Mouse (Mus musculus) megakaryocyte, adult 5-6 weeks (primary cell): Measurements from ENCODE around the gene Gm33543. TPM values are rescaled to one million over a fixed set of nuclear protein-coding genes. Genes with fewer than 3 reads are reported as not detected.

ENCODE experiments used
- ATAC-seq: 2 replicates; pipeline ENCODE4 v1.8.0; 2016; ENCODE audit warnings: mild to moderate bottlenecking, inconsistent platforms; ENCODE audit not compliant: poor library complexity, severe bottlenecking
- total RNA-seq, 2 experiments: library from RNA; stranded (forward) in 1 of 2; stranded (reverse) in 1 of 2; fragments of 153-499, 151-499 nt in 1 of 2; fragments of 221-1000, 200-1000 nt in 1 of 2; gene quantifications; 2 replicates each; pipeline versions ENCODE4 v1.2.3 to v1.2.4; 2015 to 2017

The Gm33543 gene
- total RNA-seq, 2 experiments from 2014 or later, result not detected

DNA sequence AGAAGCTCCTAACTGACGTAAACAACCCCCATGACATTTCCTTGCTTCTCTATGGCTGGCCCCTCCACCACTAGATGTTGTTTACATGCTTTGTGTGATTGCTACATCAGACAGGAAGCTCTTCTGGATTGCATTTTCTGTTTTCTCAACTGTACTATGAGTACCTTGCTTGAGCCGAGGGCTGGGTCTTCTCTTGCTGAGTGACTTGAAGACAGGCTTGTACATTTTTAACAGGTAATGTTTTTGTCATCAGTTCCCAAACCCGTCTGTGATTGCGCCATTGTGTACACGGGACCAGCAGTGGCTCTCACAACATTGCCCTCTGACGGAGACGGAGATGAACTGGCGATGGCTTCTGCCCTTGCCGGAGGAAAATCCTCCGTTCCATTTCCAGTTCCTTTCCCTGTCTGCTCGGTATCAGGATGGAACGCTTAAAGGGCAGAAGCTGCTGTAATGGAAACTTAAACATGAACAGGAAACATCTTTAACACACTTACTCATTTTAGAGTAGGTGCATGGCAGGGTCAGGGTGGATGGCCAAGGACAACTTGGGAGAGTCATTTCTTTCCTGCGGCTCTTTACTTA lies 62.8 kb downstream of the Gm33543 start:
- peak; percentile 82 for ATAC-seq

DNA sequence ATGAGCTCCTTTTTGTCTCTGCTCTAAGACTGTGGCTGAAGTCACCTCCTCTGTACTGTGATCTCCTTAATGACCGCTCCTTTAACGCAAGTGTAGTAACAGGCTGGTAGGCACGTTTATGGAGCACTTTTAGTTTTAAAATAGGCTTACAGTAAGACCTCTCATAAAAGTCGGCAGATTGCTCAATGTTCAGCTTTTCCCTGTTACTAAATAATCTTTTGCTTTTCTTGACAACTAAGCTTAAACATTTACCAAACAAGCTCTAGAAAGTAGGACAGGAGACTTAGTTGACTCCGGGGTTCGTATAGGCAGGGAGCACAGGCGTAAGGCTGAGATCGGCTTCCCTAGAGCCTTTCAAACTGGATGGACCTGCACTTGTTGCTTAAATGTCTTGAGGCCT lies 64.1 kb downstream of the Gm33543 start:
- ATAC-seq, result peak; percentile 42

DNA sequence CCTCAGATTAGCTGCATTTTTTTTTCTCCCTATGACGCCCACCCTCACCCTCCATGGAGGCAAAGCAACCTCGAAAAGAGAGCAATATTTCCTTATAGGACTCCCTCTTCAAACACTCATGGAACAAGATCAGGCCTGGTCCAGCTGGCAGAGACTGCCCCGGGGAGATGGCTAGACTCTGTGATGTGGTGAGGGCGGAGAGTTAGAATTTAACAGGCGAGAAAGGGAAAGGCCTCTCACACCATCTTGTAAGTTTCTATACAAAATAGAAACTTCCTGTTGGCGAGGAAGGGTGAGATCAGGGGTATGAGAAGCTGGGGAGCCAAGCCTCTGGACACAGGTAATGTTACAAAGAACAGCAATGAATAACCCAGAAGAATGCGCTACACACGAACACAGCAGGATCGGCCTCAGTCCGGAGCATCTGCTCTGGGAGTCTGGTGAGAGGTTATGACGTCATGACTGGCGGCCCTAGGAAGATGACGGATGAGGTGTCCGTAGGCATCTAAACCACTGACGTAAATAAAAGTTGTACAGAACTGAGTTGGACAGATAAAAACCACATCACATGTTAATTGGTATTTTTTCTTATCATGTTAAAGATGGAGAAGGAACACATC lies 64.9 kb downstream of the Gm33543 start:
- no peak for ATAC-seq

DNA sequence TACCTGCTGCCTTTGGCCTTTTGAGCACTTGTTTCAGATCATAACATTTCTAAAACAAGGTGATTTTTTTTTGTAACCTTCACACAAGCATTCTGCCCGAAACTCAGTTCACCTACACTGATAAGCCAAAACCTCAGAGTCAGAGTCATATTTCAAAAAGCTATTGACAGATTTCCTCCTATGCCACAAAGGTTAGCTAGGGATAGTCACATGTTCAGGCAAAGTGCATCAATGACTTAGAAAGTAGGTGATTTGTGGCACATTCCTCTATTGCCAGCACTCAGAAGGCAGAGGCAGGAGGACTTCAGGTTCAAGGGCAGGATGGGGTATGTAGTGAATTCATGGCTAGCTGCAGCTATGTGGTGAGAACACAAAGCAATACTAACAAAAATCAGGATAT lies 65.7 kb downstream of the Gm33543 start:
- no peak for ATAC-seq

DNA sequence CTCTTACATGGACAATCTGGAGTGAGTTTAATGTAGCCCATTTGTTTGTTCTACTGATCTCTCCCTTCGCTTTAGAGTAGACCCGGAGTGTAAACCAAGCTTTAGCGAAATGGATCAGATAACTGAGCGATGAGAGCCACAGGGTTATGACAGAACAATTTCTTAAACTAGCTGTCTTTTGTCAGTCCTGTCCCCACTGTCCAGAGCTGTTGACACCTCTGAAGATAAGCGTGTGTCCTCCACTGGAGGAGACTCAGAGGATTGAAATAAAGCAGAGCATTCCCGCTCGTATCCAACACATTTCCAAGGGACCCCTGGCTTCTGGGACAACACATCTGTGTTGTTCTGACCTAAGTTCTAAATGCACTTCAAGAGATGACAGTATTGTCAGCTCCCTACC lies 67.9 kb downstream of the Gm33543 start:
- ATAC-seq, result no peak

DNA sequence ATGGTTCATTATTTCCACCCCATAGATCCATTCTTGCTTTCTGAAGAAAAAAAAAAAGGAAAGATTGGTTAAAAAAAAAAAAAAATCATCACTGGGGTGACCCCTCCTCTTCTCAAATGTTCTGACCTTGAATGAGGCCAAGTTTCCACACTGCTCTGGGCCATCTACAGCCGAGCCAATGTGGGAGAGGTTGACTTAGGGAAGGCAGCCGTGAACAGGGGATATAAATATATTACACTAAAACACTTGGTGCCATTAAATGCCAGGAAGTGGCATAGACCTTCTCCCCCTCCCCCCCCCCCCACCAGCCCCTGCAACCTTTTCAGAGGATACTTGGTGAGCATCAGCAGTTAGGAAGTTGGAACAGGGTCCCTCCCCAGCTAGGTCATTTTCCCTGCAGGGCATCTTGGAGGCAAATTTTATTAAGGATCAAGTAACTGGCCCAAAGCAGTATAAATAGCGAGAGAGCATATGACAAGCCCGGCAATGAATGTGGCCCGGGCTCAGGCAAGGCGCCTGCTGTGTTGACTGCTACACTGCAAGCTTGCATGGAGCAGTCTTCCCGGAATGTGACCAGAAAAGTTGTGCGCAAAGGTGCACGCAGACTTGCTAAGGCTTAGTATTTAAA lies 68.6 kb downstream of the Gm33543 start:
- ATAC-seq, result peak; percentile 23; the same call in 1 of the 2 replicates

Other genes with a start within 250 kb of the Gm33543 start
- gene Anapc15-ps, start 169.5 kb downstream of the Gm33543 start, total RNA-seq (2015), result 0.52 TPM in 1 of 2 replicates, not detected in the other
- not detected in 2 replicates for gene Anapc15-ps, start 169.5 kb downstream of the Gm33543 start, total RNA-seq (2017)
- gene Eea1, start 97.7 kb upstream of the Gm33543 start, total RNA-seq (2015), result 22.1 and 22.6 TPM in 2 replicates
- 33.3 and 36.7 TPM in 2 replicates for gene Eea1, start 97.7 kb upstream of the Gm33543 start, total RNA-seq (2017)